Mouse (Mus musculus) CH12.LX (cell line): Measurements from ENCODE around the gene Il17c. TPM values are rescaled to one million over a fixed set of nuclear protein-coding genes. Genes with fewer than 3 reads are reported as not detected.

Source experiments
- DNase-seq: peaks from one replicate; pipeline ENCODE4 v3.0.0-alpha.2; 2013; ENCODE audit errors: extremely low read depth
- H3K27ac ChIP-seq: 2 replicates; pipeline ENCODE4 v1.5.1; 2012; ENCODE audit warnings: low read depth, mild to moderate bottlenecking, control low read depth, moderate library complexity; ENCODE audit not compliant: insufficient read depth
- H3K27me3 ChIP-seq: replicated peaks from 2 replicates; pipeline ENCODE3; 2012; ENCODE audit warnings: inconsistent platforms
- H3K36me3 ChIP-seq, 2 experiments: replicated peaks in 1 of 2; 2 replicates each; pipeline versions ENCODE3 to v1.6.1; 2012; ENCODE audit warnings: inconsistent platforms in 1 of 2, low read length in 1 of 2, mild to moderate bottlenecking in 1 of 2, mixed read lengths in 1 of 2, moderate library complexity in 1 of 2; ENCODE audit not compliant: control insufficient read depth in 1 of 2, insufficient read depth in 1 of 2
- H3K4me1 ChIP-seq, 2 experiments: 2 replicates each; pipeline ENCODE4 v1.6.1; 2012; ENCODE audit warnings: inconsistent platforms in 1 of 2, moderate library complexity in 1 of 2; ENCODE audit not compliant: insufficient read depth in 2 of 2, control insufficient read depth in 1 of 2
- H3K4me2 ChIP-seq: 2 replicates; pipeline ENCODE4 v1.6.1; 2012; ENCODE audit warnings: low read depth, mild to moderate bottlenecking, control low read depth; ENCODE audit not compliant: poor library complexity, insufficient read depth, severe bottlenecking
- H3K4me3 ChIP-seq, 3 experiments: fragments of 150-350 bp in 1 of 3; sonication (generic) in 1 of 3; replicated peaks in 1 of 3; 2 replicates each; pipeline versions ENCODE3 to v1.5.1; 2011 to 2012; ENCODE audit warnings: low read depth in 2 of 3, low read length in 2 of 3, mild to moderate bottlenecking in 2 of 3, moderate library complexity in 2 of 3, control low read depth in 1 of 3, improper control_type of control experiment in 1 of 3, inconsistent platforms in 1 of 3, mixed read lengths in 1 of 3; ENCODE audit not compliant: poor library complexity in 1 of 3
- H3K79me2 ChIP-seq: replicated peaks from 2 replicates; pipeline ENCODE4 v1.6.1; 2012; ENCODE audit warnings: mild to moderate bottlenecking, moderate library complexity; ENCODE audit not compliant: control insufficient read depth, poor library complexity, insufficient read depth, severe bottlenecking; ENCODE audit errors: extremely low read depth
- H3K9ac ChIP-seq: 2 replicates; pipeline ENCODE4 v1.6.1; 2012; ENCODE audit warnings: low read depth, mild to moderate bottlenecking, control low read depth, moderate library complexity; ENCODE audit not compliant: insufficient read depth
- H3K9me3 ChIP-seq: replicated peaks from 2 replicates; pipeline ENCODE3; 2012; ENCODE audit warnings: low read length, inconsistent platforms, mixed read lengths
- BHLHE40 ChIP-seq: IDR thresholded peaks from 2 replicates; pipeline ENCODE4 v1.6.1; 2011; ENCODE audit warnings: mild to moderate bottlenecking, low read depth, low read length, improper control_type of control experiment
- CTCF ChIP-seq, 2 experiments: IDR thresholded peaks in 1 of 2; conservative IDR thresholded peaks in 1 of 2; 2 replicates each; pipeline ENCODE4 v1.5.1; 2011 to 2012; ENCODE audit warnings: low read depth in 2 of 2, low read length in 2 of 2, improper control_type of control experiment in 1 of 2, inconsistent platforms in 1 of 2, mild to moderate bottlenecking in 1 of 2, moderate library complexity in 1 of 2
- E2F4 ChIP-seq: IDR thresholded peaks from 2 replicates; pipeline ENCODE4 v1.6.1; 2011; ENCODE audit warnings: low read depth, low read length, improper control_type of control experiment; ENCODE audit not compliant: insufficient replicate concordance
- ELF1 ChIP-seq: IDR thresholded peaks from 2 replicates; pipeline ENCODE4 v1.6.1; 2014; ENCODE audit warnings: low read depth, mild to moderate bottlenecking, inconsistent platforms, low read length, improper control_type of control experiment
- ETS1 ChIP-seq: conservative IDR thresholded peaks from 2 replicates; pipeline ENCODE4 v1.6.1; 2012; ENCODE audit warnings: low read depth, mild to moderate bottlenecking, inconsistent platforms, low read length, improper control_type of control experiment, moderate library complexity
- GABPA ChIP-seq: IDR thresholded peaks from 2 replicates; pipeline ENCODE4 v1.6.1; 2012; ENCODE audit warnings: low read depth, low read length, improper control_type of control experiment, inconsistent platforms; ENCODE audit not compliant: insufficient replicate concordance
- HCFC1 ChIP-seq: IDR thresholded peaks from 2 replicates; pipeline ENCODE4 v1.6.1; 2012; ENCODE audit warnings: low read depth, mild to moderate bottlenecking, inconsistent platforms, low read length, improper control_type of control experiment
- IRF4 ChIP-seq: IDR thresholded peaks from 2 replicates; pipeline ENCODE4 v1.6.1; 2014; ENCODE audit warnings: low read depth, mild to moderate bottlenecking, inconsistent platforms, low read length, improper control_type of control experiment
- JUN ChIP-seq: IDR thresholded peaks from 2 replicates; pipeline ENCODE4 v1.6.1; 2011; ENCODE audit warnings: low read depth, mild to moderate bottlenecking, low read length, improper control_type of control experiment, moderate library complexity; ENCODE audit not compliant: insufficient read depth
- MAFK ChIP-seq: IDR thresholded peaks from 2 replicates; pipeline ENCODE4 v1.6.1; 2011; ENCODE audit warnings: low read length, improper control_type of control experiment; ENCODE audit not compliant: insufficient replicate concordance
- MYC ChIP-seq: IDR thresholded peaks from 2 replicates; pipeline ENCODE4 v1.6.1; 2011; ENCODE audit warnings: low read depth, mild to moderate bottlenecking, improper control_type of control experiment, low read length
- NELFE ChIP-seq: IDR thresholded peaks from 2 replicates; pipeline ENCODE4 v1.6.1; 2011; ENCODE audit warnings: low read depth, low read length, improper control_type of control experiment
- NRF1 ChIP-seq: IDR thresholded peaks from 2 replicates; pipeline ENCODE4 v1.6.1; 2014; ENCODE audit warnings: low read depth, mild to moderate bottlenecking, inconsistent platforms, low read length, improper control_type of control experiment, moderate library complexity
- RAD21 ChIP-seq: IDR thresholded peaks from 2 replicates; pipeline ENCODE4 v1.6.1; 2011; ENCODE audit warnings: low read depth, mild to moderate bottlenecking, low read length, improper control_type of control experiment, moderate library complexity
- RCOR1 ChIP-seq: conservative IDR thresholded peaks from 2 replicates; pipeline ENCODE4 v1.6.1; 2012; ENCODE audit warnings: low read depth, mild to moderate bottlenecking, inconsistent platforms, low read length, improper control_type of control experiment
- SIN3A ChIP-seq: IDR thresholded peaks from 2 replicates; pipeline ENCODE4 v1.6.1; 2012; ENCODE audit warnings: low read length, improper control_type of control experiment, inconsistent platforms
- SMC3 ChIP-seq: IDR thresholded peaks from 2 replicates; pipeline ENCODE4 v1.6.1; 2011; ENCODE audit warnings: low read depth, low read length, improper control_type of control experiment
- TCF12 ChIP-seq: IDR thresholded peaks from 2 replicates; pipeline ENCODE4 v1.6.1; 2014; ENCODE audit warnings: low read depth, mild to moderate bottlenecking, inconsistent platforms, low read length, improper control_type of control experiment
- ZKSCAN1 ChIP-seq: IDR thresholded peaks from 2 replicates; pipeline ENCODE4 v1.6.1; 2012; ENCODE audit warnings: low read depth, inconsistent platforms, low read length, improper control_type of control experiment, borderline replicate concordance
- ZMIZ1 ChIP-seq: IDR thresholded peaks from 2 replicates; pipeline ENCODE4 v1.6.1; 2012; ENCODE audit warnings: low read depth, mild to moderate bottlenecking, inconsistent platforms, low read length, improper control_type of control experiment
- ZNF384 ChIP-seq: IDR thresholded peaks from 2 replicates; pipeline ENCODE4 v1.6.1; 2012; ENCODE audit warnings: low read depth, low read length, improper control_type of control experiment, inconsistent platforms
- dilution Hi-C: fragments of 300-500 bp; cut with MboI; formaldehyde crosslinking; loops from 2 replicates; pipeline ENCODE4 v1.14.3; 2020; ENCODE audit warnings: low sequenced_read_pairs; ENCODE audit not compliant: extremely low pct_unique_long_range_greater_than_20kb, extremely low pct_ligation_motif_present
- in situ Hi-C: fragments of 300-500 bp; cut with MboI; formaldehyde crosslinking; loops from 3 replicates; pipeline ENCODE4 v1.14.3; 2019; ENCODE audit warnings: low sequenced_read_pairs, low pct_ligation_motif_present, low pct_unique_long_range_greater_than_20kb, mixed read lengths
- polyA plus RNA-seq: library from polyadenylated mRNA; unstranded; fragments of >175 nt; gene quantifications from 2 replicates; pipeline ENCODE4 v1.2.1, GENCODE M21; 2012; ENCODE audit warnings: low read depth; ENCODE audit not compliant: insufficient read length
- total RNA-seq, 2 experiments: library from RNA; depleted of rRNA; stranded (reverse); fragments of 300-350 nt in 1 of 2; fragments of >200 nt in 1 of 2; gene quantifications; 2 replicates each; pipeline ENCODE4 v1.2.3; 2012 to 2014

Gene Il17c
- total and polyA plus RNA-seq, 3 experiments: 0.33 TPM; not detected in 2

DNA sequence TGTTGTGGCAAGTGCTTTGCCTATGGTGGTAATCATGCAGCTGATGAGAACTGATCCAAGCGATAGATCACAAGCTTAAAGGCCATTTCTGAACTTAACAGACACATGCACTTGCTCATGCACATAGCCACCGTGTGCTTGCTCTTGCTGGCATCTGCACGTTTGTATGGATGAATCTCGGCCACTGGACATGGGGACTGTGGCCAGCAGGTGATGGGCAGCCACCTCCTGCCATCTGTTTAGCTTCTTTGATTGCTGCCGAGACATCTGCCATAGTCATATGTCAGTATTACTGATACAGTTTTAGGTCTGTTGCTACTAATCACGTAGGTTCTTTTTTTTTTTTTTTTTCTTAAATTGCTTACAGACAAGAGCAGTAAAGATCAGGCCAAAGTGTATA, 26.5 kb upstream of the Il17c start:
- no peak for DNase-seq
- in situ Hi-C loops (no loop called here), dilution Hi-C loops (no loop called here)
- Histone ChIP-seq H3K27me3 (no peaks in the 10 kb centered on the region), H3K79me2 (0 out of 2 replicates have a peak, but pooled peaks cover 5% of the 10 kb centered on the region), H3K4me3 (no peak overlapping the region), H3K4me2 (no peak overlapping the region), H3K9ac (no peak overlapping the region)
- TF ChIP-seq JUN: no peak
- no peak for TF ChIP-seq ZMIZ1
- no peak for TF ChIP-seq ZKSCAN1
- no peak for TF ChIP-seq SIN3A
- no peak for TF ChIP-seq IRF4
- no peak for TF ChIP-seq RCOR1
- TF ChIP-seq E2F4: no peak
- no peak for TF ChIP-seq GABPA
- no peak for TF ChIP-seq ETS1
- TF ChIP-seq ELF1: no peak
- TF ChIP-seq CTCF (conservative IDR thresholded peaks at IDR 0.05 in 1 of 2, IDR thresholded peaks at IDR 0.05 in 1 of 2; ENCODE audit: low read depth in 2 of 2, low read length in 2 of 2): no peak
- TF ChIP-seq SMC3: no peak
- TF ChIP-seq HCFC1: no peak
- TF ChIP-seq MAFK: no peak
- TF ChIP-seq ZNF384: no peak
- TF ChIP-seq NELFE: no peak
- no peak for TF ChIP-seq BHLHE40
- TF ChIP-seq MYC: no peak
- no peak for TF ChIP-seq RAD21
- TF ChIP-seq, all 38 proteins: peak for 0
- H3K4me1 ChIP-seq: no peaks in the 10 kb centered on the region
- H3K9me3 ChIP-seq: no peaks in the 10 kb centered on the region
- no peak overlapping the region for H3K27ac ChIP-seq
- peaks cover 57 to 92% of the 10 kb centered on the region in 2 experiments for H3K36me3 ChIP-seq

DNA sequence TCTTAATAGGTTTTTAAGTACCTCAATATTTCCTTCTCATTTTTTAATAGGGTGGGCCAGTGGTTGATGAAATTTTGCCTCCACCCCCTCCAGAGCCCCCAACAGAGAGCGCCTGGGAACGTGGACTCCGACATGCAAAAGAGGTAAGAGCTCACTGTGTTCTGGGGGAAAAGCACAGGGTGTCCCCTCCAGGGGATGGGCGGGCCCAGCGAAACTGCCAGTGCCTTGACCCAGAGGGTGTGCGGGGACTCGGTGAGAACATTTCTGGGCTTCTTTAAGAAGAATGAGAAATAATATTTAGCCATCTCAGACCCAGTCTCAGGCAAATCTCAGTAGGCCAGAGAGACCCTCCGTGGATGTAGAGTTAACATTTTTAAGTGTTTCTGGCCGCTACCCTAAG, 23.6 kb upstream of the Il17c start:
- no peaks in the 10 kb centered on the region for H3K9me3 ChIP-seq
- no peak for TF ChIP-seq SMC3
- TF ChIP-seq NRF1: no peak
- no peak for TF ChIP-seq JUN
- no peak for TF ChIP-seq ELF1
- no peak for TF ChIP-seq TCF12
- no peak overlapping the region for H3K4me2 ChIP-seq
- no peaks in the 10 kb centered on the region for H3K27me3 ChIP-seq
- no peaks in the 10 kb centered on the region for H3K4me1 ChIP-seq
- no peak overlapping the region for H3K9ac ChIP-seq
- DNase-seq: no peak
- no peak overlapping the region for H3K27ac ChIP-seq
- H3K79me2 ChIP-seq: 0 out of 2 replicates have a peak, but pooled peaks cover 5% of the 10 kb centered on the region
- H3K36me3 ChIP-seq: peaks cover 75 to 96% of the 10 kb centered on the region in 2 experiments
- no peak overlapping the region for H3K4me3 ChIP-seq
- dilution Hi-C loops (no loop called here), in situ Hi-C loops (no loop called here)
